ENCODE assay signal across 10 mouse cellular contexts in the genomic region with DNA sequence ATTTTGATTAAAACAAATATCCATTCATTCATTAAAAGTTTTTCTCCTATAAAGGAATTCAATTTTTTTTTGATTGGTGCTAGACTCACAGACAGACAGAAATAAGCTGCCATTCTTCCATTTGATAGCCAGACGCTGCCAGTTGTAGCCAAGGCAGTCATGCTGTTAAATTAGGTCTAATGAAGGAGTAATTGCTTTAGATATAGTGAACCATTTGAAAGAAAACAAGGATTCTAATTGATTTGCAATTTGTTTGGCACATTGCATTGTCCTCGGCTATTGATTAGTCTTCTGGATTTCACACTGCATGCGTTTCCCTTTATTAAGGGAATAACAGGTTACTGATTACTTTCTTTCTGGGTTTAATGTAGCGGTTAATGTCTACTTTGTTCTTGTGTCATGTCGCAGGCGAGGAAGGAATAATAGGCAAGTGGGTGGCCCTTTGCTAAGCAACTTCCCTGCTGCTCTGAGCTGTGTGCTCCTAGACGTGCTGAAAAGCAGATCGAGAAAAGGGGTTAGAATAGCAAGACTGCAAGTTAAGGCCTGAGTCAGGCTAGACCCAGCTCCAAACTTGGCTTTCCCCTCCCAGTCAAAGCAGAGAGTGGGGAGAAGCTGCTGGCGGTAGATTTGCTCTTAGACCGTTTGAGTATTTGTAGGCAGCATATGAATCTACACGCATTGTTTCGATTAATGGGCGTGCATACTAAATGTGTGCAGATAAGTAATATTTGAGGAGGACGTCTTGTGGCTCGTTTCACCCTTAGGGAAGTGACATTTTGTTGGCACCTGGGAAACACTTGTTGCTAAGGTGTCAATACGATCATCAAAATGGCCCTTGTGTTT.
DNase-seq lines count a peak whose midpoint lies in the region; ATAC-seq and TF ChIP-seq lines count a peak whose summit lies in the region.
"Had no signal": no experiment of that assay in that cellular context is flagged by ENCODE, and none has a peak within 500 bp of the region (broad histone marks: within the 10 kb centered on the region; RNA-seq: fewer than 3 reads in every experiment).

No protein-coding gene starts in this region.

- H3K27me3 ChIP-seq in forebrain, embryonic 15.5 days, result peaks cover 89% of the 10 kb centered on the region
- peaks cover 99% of the 10 kb centered on the region for H3K27me3 ChIP-seq in midbrain, embryonic 10.5 days (ENCODE audit: low read depth, poor library complexity, severe bottlenecking)

- no peaks in the 10 kb centered on the region for H3K36me3 ChIP-seq in ES-E14 (ENCODE audit: control insufficient read depth, insufficient read depth, low read length, poor library complexity, severe bottlenecking)
- H3K36me3 ChIP-seq in forebrain, embryonic 15.5 days, result no peaks in the 10 kb centered on the region
- H3K36me3 ChIP-seq in midbrain, embryonic 10.5 days, result no peaks in the 10 kb centered on the region

- ATAC-seq in forebrain, embryonic 15.5 days (replicated peaks), result peak; percentile 92

- H3K4me2 ChIP-seq in forebrain, embryonic 15.5 days (replicated peaks), result no peak overlapping the region
- H3K4me2 ChIP-seq: liver, embryonic 11.5 days had no signal

- H3K27ac ChIP-seq in ES-E14 (ENCODE audit: insufficient read depth, low read depth, low read length, poor library complexity, severe bottlenecking), result no peak overlapping the region
- no peak overlapping the region for H3K27ac ChIP-seq in forebrain, embryonic 15.5 days (replicated peaks)
- peak overlapping the region; percentile 39 for H3K27ac ChIP-seq in midbrain, embryonic 10.5 days (replicated peaks)

- H3K4me1 ChIP-seq in ES-E14 (ENCODE audit: control insufficient read depth in 2 of 2, insufficient read depth in 2 of 2, low read length in 2 of 2, poor library complexity in 1 of 2), result no peaks in the 10 kb centered on the region
- H3K4me1 ChIP-seq in forebrain, embryonic 15.5 days, result peaks cover 12% of the 10 kb centered on the region
- H3K4me1 ChIP-seq in midbrain, embryonic 10.5 days, result peaks cover 51% of the 10 kb centered on the region

- in situ Hi-C loops in ES-E14 (cut with MboI; ENCODE audit: low sequenced_read_pairs in 2 of 2, unreplicated experiment in 2 of 2), result no loop called here

- whole genome bisulfite sequencing in forebrain, embryonic 15.5 days, result 2% methylated on average over 16 of the region's 16 CpGs
- 4% methylated on average over 16 of the region's 16 CpGs for WGBS in midbrain, embryonic 10.5 days

- DNase-seq in ES-E14 (ENCODE audit: low read depth, low spot score), result peak; percentile 8
- peak; percentile 3 for DNase-seq in brain, adult 2 months (ENCODE audit: low read depth, low spot score)
- peak; percentile 50 for DNase-seq in midbrain, embryonic 10.5 days (ENCODE audit: low spot score)
- no peak for DNase-seq in left cerebral cortex, adult 18-20 months (ENCODE audit: low spot score in 2 of 2)
- no peak for DNase-seq in frontal cortex, postnatal 10 days (ENCODE audit: low spot score in 2 of 2)
- DNase-seq in adrenal gland, adult 2 months, result no peak
- DNase-seq in urinary bladder, postnatal 36 days (ENCODE audit: low spot score in 2 of 2), result no peak
- DNase-seq: kidney, postnatal 14 days had no signal

- H3K9me3 ChIP-seq in ES-E14 (ENCODE audit: control insufficient read depth, insufficient read depth, low read depth, low read length), result no peaks in the 10 kb centered on the region
- no peaks in the 10 kb centered on the region for H3K9me3 ChIP-seq in forebrain, embryonic 15.5 days
- H3K9me3 ChIP-seq in midbrain, embryonic 10.5 days (replicated peaks), result no peaks in the 10 kb centered on the region; the same call in 1 of the 2 replicates

- H3K9ac ChIP-seq in ES-E14 (ENCODE audit: insufficient read depth, low read depth, low read length, poor library complexity, severe bottlenecking), result no peak overlapping the region
- no peak overlapping the region for H3K9ac ChIP-seq in forebrain, embryonic 15.5 days (replicated peaks)

- H3K4me3 ChIP-seq in ES-E14 (ENCODE audit: insufficient read depth in 1 of 2, low read depth in 1 of 2, low read length in 2 of 2, poor library complexity in 1 of 2, severe bottlenecking in 1 of 2), result no peak overlapping the region
- no peak overlapping the region for H3K4me3 ChIP-seq in forebrain, embryonic 15.5 days
- H3K4me3 ChIP-seq in midbrain, embryonic 10.5 days, result peak overlapping the region; percentile 37

TF ChIP-seq in ES-E14, 5 proteins besides CTCF, POLR2A, EP300 and RAD21:
- TF ChIP-seq CHD2 (IDR thresholded peaks at IDR 0.05; ENCODE audit: low read depth, low read length) (no peak), ZC3H11A (IDR thresholded peaks at IDR 0.05; ENCODE audit: borderline replicate concordance, low read depth, low read length) (no peak), MAFK (IDR thresholded peaks at IDR 0.05; ENCODE audit: insufficient read depth, low read depth, low read length) (no peak), HCFC1 (IDR thresholded peaks at IDR 0.05; ENCODE audit: borderline replicate concordance, insufficient read depth, low read length) (no peak), ZNF384 (IDR thresholded peaks at IDR 0.05; ENCODE audit: low read depth, low read length) (no peak)

Comparison
In these comparisons a context has a peak if more than half of its experiments do, and no peak if none do; other contexts are left out.
1. DNase-seq: peak in ES-E14 (single experiment), brain, adult 2 months (single experiment) and midbrain, embryonic 10.5 days (single experiment); none in left cerebral cortex, adult 18-20 months (0 of 2), frontal cortex, postnatal 10 days (0 of 2), adrenal gland, adult 2 months (single experiment) and urinary bladder, postnatal 36 days (0 of 2).